Mouse (Mus musculus) retina, embryonic 14.5 days (tissue): Measurements from ENCODE around the gene Sla2.
A peak's percentile ranks its signal among the peaks of the same experiment; 100 is the strongest.
"Not testable (repeated sequence)": the region's sequence is repeated elsewhere in the genome, so short reads cannot be mapped to it uniquely, and the experiment has no call there.

Experiments used
- DNase-seq: peaks from one replicate; pipeline ENCODE4 v3.0.0-alpha.2; 2015; ENCODE audit warnings: low spot score

Sla2 gene

GRCm38 (mm10) chr2:156887017-156887416 lies at the start of gene Sla2:
Gene Sla2 (minus strand): TSS chr2:156887192.
- no peak for DNase-seq

GRCm38 (mm10) chr2:156935005-156935404 lies 48.0 kb upstream of the Sla2 start:
- no peak for DNase-seq

- no peak for DNase-seq
These were observed 46.4 kb upstream of the Sla2 start for GRCm38 (mm10) chr2:156933426-156933825.

GRCm38 (mm10) chr2:156931421-156931820 lies 44.4 kb upstream of the Sla2 start:
- DNase-seq, result no peak

- no peak for DNase-seq
These were observed 43.6 kb upstream of the Sla2 start for GRCm38 (mm10) chr2:156930549-156930948.

GRCm38 (mm10) chr2:156929519-156930120 lies 42.6 kb upstream of the Sla2 start:
- no peak for DNase-seq

GRCm38 (mm10) chr2:156928606-156929005 lies 41.6 kb upstream of the Sla2 start:
- no peak for DNase-seq

GRCm38 (mm10) chr2:156927663-156928062 lies 40.7 kb upstream of the Sla2 start:
- no peak for DNase-seq

- DNase-seq, result not testable (repeated sequence)
These were observed 38.6 kb upstream of the Sla2 start for GRCm38 (mm10) chr2:156925611-156926010.

GRCm38 (mm10) chr2:156925075-156925474 lies 38.1 kb upstream of the Sla2 start:
- DNase-seq, result not testable (repeated sequence)

GRCm38 (mm10) chr2:156924210-156924898 lies 37.4 kb upstream of the Sla2 start:
- no peak for DNase-seq

- DNase-seq, result no peak
These were observed 36.1 kb upstream of the Sla2 start for GRCm38 (mm10) chr2:156923057-156923456.

- DNase-seq, result no peak
These were observed 32.8 kb upstream of the Sla2 start for GRCm38 (mm10) chr2:156919796-156920195.

GRCm38 (mm10) chr2:156919191-156919590 lies 32.2 kb upstream of the Sla2 start:
- not testable (repeated sequence) for DNase-seq

- DNase-seq, result no peak
These were observed 31.6 kb upstream of the Sla2 start for GRCm38 (mm10) chr2:156918562-156918961.

- no peak for DNase-seq
These were observed 29.6 kb upstream of the Sla2 start for GRCm38 (mm10) chr2:156916419-156917125.

GRCm38 (mm10) chr2:156915559-156915958 lies 28.6 kb upstream of the Sla2 start:
- no peak for DNase-seq

- no peak for DNase-seq
These were observed 26.2 kb upstream of the Sla2 start for GRCm38 (mm10) chr2:156913191-156913590.

GRCm38 (mm10) chr2:156905931-156906330 lies 18.9 kb upstream of the Sla2 start:
- DNase-seq, result not testable (repeated sequence)

- DNase-seq, result peak; percentile 70
These were observed 18.2 kb upstream of the Sla2 start for GRCm38 (mm10) chr2:156904976-156905717.

- DNase-seq, result peak; percentile 20
These were observed 16.4 kb upstream of the Sla2 start for GRCm38 (mm10) chr2:156903367-156903766.

GRCm38 (mm10) chr2:156902411-156902810 lies 15.4 kb upstream of the Sla2 start:
- not testable (repeated sequence) for DNase-seq
